Mouse (Mus musculus) MEL (cell line): ENCODE measurements around the gene Macrod1.

Source experiments
- CTCF ChIP-seq, 3 experiments: IDR thresholded peaks in 2 of 3; conservative IDR thresholded peaks in 1 of 3; 2 replicates each; pipeline ENCODE4 v1.5.1; 2011 to 2012; ENCODE audit warnings: low read length in 3 of 3, low read depth in 2 of 3, mild to moderate bottlenecking in 2 of 3, improper control_type of control experiment in 1 of 3, inconsistent platforms in 1 of 3, mixed read lengths in 1 of 3, moderate library complexity in 1 of 3; ENCODE audit not compliant: control insufficient read depth in 1 of 3, insufficient read depth in 1 of 3, poor library complexity in 1 of 3, severe bottlenecking in 1 of 3
- EP300 ChIP-seq, 2 experiments: IDR thresholded peaks; 2 replicates each; pipeline ENCODE4 v1.6.1; 2011; ENCODE audit warnings: improper control_type of control experiment in 2 of 2, low read length in 2 of 2, low read depth in 1 of 2, mild to moderate bottlenecking in 1 of 2
- KAT2A ChIP-seq: conservative IDR thresholded peaks from 2 replicates; pipeline ENCODE4 v1.6.1; 2012; ENCODE audit warnings: low read depth, low read length, improper control_type of control experiment, inconsistent platforms
- MEF2A ChIP-seq: IDR thresholded peaks from 2 replicates; pipeline ENCODE4 v1.6.1; 2014; ENCODE audit warnings: low read depth, mild to moderate bottlenecking, inconsistent platforms, low read length, improper control_type of control experiment; ENCODE audit not compliant: poor library complexity, insufficient replicate concordance, severe bottlenecking; ENCODE audit errors: extremely low read depth
- MYC ChIP-seq: IDR thresholded peaks from 2 replicates; pipeline ENCODE4 v1.6.1; 2011; ENCODE audit warnings: low read depth, mild to moderate bottlenecking, low read length, improper control_type of control experiment, moderate library complexity
- POLR2A ChIP-seq, 2 experiments: IDR thresholded peaks; 2 replicates each; pipeline ENCODE4 v1.6.1; 2011 to 2012; ENCODE audit warnings: low read length in 2 of 2, mild to moderate bottlenecking in 2 of 2, control low read depth in 1 of 2, improper control_type of control experiment in 1 of 2, low read depth in 1 of 2, moderate library complexity in 1 of 2; ENCODE audit not compliant: control insufficient read depth in 1 of 2, insufficient read depth in 1 of 2, poor library complexity in 1 of 2
- RCOR1 ChIP-seq: IDR thresholded peaks from 2 replicates; pipeline ENCODE4 v1.6.1; 2012; ENCODE audit warnings: low read depth, mild to moderate bottlenecking, inconsistent platforms, low read length, improper control_type of control experiment
- SIN3A ChIP-seq: IDR thresholded peaks from 2 replicates; pipeline ENCODE4 v1.6.1; 2012; ENCODE audit warnings: low read length, improper control_type of control experiment, inconsistent platforms
- ZC3H11A ChIP-seq: IDR thresholded peaks from 2 replicates; pipeline ENCODE4 v1.6.1; 2012; ENCODE audit warnings: low read depth, mild to moderate bottlenecking, inconsistent platforms, low read length, improper control_type of control experiment

GRCm38 (mm10) chr19:7192561-7192967 lies 136.0 kb downstream of the Macrod1 start:
- TF ChIP-seq RCOR1 (no peak), CTCF (IDR thresholded peaks at IDR 0.05 in 2 of 3, conservative IDR thresholded peaks at IDR 0.05 in 1 of 3; ENCODE audit: control insufficient read depth in 1 of 3, insufficient read depth in 1 of 3, low read depth in 2 of 3, low read length in 3 of 3, poor library complexity in 1 of 3, severe bottlenecking in 1 of 3) (no peak), MEF2A (no peak), SIN3A (no peak), ZC3H11A (no peak), POLR2A (IDR thresholded peaks at IDR 0.05; ENCODE audit: control insufficient read depth in 1 of 2, insufficient read depth in 1 of 2, low read depth in 1 of 2, low read length in 2 of 2, poor library complexity in 1 of 2) (no peak), MYC (no peak), EP300 (IDR thresholded peaks at IDR 0.05; ENCODE audit: low read depth in 1 of 2, low read length in 2 of 2) (no peak), KAT2A (no peak)
